Mouse (Mus musculus) liver, adult 2 months (tissue): Measurements from ENCODE around the gene Tmcc2.
A peak's percentile ranks its signal among the peaks of the same experiment; 100 is the strongest.

Experiments used
- CTCF ChIP-seq: fragments of 200-500 bp; IDR thresholded peaks from 2 replicates; pipeline ENCODE4 v1.5.1; 2011; ENCODE audit warnings: low read depth, low read length, control low read depth
- POLR2A ChIP-seq: fragments of 200-500 bp; IDR thresholded peaks from 2 replicates; pipeline ENCODE4 v1.6.1; 2011; ENCODE audit warnings: low read length, control low read depth; ENCODE audit not compliant: insufficient read depth; ENCODE audit errors: extremely low read depth

DNA sequence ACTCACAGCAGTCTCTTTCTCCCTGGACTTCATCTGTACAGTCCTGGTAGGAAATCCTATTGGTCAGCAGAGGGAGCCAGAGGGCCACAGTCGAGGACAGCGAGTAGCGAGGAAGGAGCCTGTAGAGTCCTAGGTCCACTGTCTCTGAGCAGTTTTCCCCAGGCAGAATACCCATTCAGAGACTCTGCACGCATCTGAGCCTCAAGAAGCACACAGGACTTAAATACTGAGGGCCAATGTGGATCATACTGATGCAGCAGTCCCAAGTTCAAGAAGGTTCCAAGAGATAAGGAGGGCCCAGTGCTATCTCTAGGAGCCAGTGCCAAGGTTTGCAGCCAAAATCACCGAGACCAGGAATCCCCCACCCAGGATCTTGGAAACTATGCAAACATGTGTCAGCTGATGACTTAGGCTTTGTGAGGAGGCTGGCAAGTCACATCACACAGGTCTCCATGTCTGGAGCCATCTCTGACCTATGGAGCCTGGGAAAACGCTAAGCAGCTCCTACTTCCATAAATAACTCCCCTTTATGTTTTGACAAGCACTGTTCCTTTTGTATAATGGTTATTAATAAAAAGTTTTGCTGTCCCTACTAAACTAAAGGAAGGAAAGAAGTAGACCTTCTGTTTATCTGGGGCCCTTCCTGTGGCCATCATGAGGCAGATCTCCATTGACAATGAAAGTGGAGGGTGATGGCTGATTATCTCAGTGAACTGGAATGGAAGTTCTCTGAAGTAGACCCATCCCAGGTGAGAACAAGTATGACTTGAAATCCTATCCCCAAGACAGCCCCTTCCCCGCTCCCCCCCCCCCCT lies 23.2 kb downstream of the Tmcc2 start:
- TF ChIP-seq CTCF = peak; percentile 97
- no peak for TF ChIP-seq POLR2A
